In genomic region chr3:56079015-56079612, GRCm38 (mm10) we compare ENCODE assay signal across 9 mouse cellular contexts.
DNase-seq lines count a peak whose midpoint lies in the region; ATAC-seq and TF ChIP-seq lines count a peak whose summit lies in the region.
"Had no signal": no experiment of that assay in that cellular context is flagged by ENCODE, and none has a peak within 500 bp of the region (broad histone marks: within the 10 kb centered on the region; RNA-seq: fewer than 3 reads in every experiment).

No protein-coding gene starts in this region.

- no peak overlapping the region for H3K4me3 ChIP-seq in limb, embryonic 14.5 days (replicated peaks; ENCODE audit: low read length)
- H3K4me3 ChIP-seq in limb, embryonic 10.5 days = no peak overlapping the region
- no peak overlapping the region for H3K4me3 ChIP-seq in forebrain, embryonic 16.5 days (replicated peaks; ENCODE audit: low read length)

- no peaks in the 10 kb centered on the region for H3K4me1 ChIP-seq in limb, embryonic 14.5 days (ENCODE audit: control insufficient read depth, insufficient read depth, low read length)
- no peaks in the 10 kb centered on the region for H3K4me1 ChIP-seq in limb, embryonic 10.5 days
- H3K4me1 ChIP-seq in forebrain, embryonic 16.5 days (replicated peaks; ENCODE audit: control insufficient read depth, insufficient read depth, low read length) = no peaks in the 10 kb centered on the region

- H3K36me3 ChIP-seq in limb, embryonic 14.5 days (ENCODE audit: control insufficient read depth, insufficient read depth, low read length) = 0 out of 2 replicates have a peak, but pooled peaks cover 5% of the 10 kb centered on the region
- peaks cover 4% of the 10 kb centered on the region for H3K36me3 ChIP-seq in limb, embryonic 10.5 days
- H3K36me3 ChIP-seq in forebrain, embryonic 16.5 days (ENCODE audit: control insufficient read depth, insufficient read depth) = no peaks in the 10 kb centered on the region; the same call in 1 of the 2 replicates
- H3K36me3 ChIP-seq: G1E had no signal

- no peaks in the 10 kb centered on the region for H3K27me3 ChIP-seq in limb, embryonic 14.5 days (ENCODE audit: control insufficient read depth, insufficient read depth, low read length)
- H3K27me3 ChIP-seq in limb, embryonic 10.5 days (ENCODE audit: low read depth, poor library complexity, severe bottlenecking) = no peaks in the 10 kb centered on the region
- no peaks in the 10 kb centered on the region for H3K27me3 ChIP-seq in forebrain, embryonic 16.5 days (replicated peaks; ENCODE audit: control insufficient read depth, insufficient read depth, low read length)

- no peaks in the 10 kb centered on the region for H3K9me3 ChIP-seq in limb, embryonic 14.5 days (ENCODE audit: control insufficient read depth, low read length)
- H3K9me3 ChIP-seq in limb, embryonic 10.5 days (replicated peaks) = no peaks in the 10 kb centered on the region
- H3K9me3 ChIP-seq in forebrain, embryonic 16.5 days (ENCODE audit: control insufficient read depth, low read length) = no peaks in the 10 kb centered on the region
- H3K9me3 ChIP-seq: G1E had no signal

- H3K4me2 ChIP-seq in limb, embryonic 14.5 days (replicated peaks; ENCODE audit: low read depth, low read length, severe bottlenecking) = no peak overlapping the region
- H3K4me2 ChIP-seq in forebrain, embryonic 16.5 days (ENCODE audit: low read length) = no peak overlapping the region

- DNase-seq in heart, adult 18-20 months = peak; percentile 7 to 30
- no peak for DNase-seq in heart, postnatal 4 days
- peak; percentile 17 for DNase-seq in limb, embryonic 14.5 days (ENCODE audit: low spot score)
- DNase-seq in limb, embryonic 10.5 days (ENCODE audit: low spot score) = no peak
- DNase-seq in ZHBTc4 (ENCODE audit: low read depth, low spot score) = peak; percentile 6
- DNase-seq in spleen, postnatal 14 days (ENCODE audit: low spot score in 2 of 2) = no peak
- DNase-seq in gastrocnemius, postnatal 10 days = no peak

- TF ChIP-seq POLR2A in limb, embryonic 14.5 days (IDR thresholded peaks at IDR 0.05; ENCODE audit: borderline replicate concordance, extremely low read depth, insufficient read depth, insufficient read length) = no peak

- no peak for ATAC-seq in limb, embryonic 14.5 days (ENCODE audit: low FRiP score, low read depth)
- peak; percentile 74 for ATAC-seq in forebrain, embryonic 16.5 days

- H3K9ac ChIP-seq in limb, embryonic 14.5 days (ENCODE audit: low read depth, low read length, severe bottlenecking) = no peak overlapping the region
- H3K9ac ChIP-seq in forebrain, embryonic 16.5 days (replicated peaks; ENCODE audit: low read depth, low read length) = no peak overlapping the region

- H3K27ac ChIP-seq in limb, embryonic 14.5 days (replicated peaks; ENCODE audit: low read depth, low read length) = no peak overlapping the region
- H3K27ac ChIP-seq in limb, embryonic 10.5 days = no peak overlapping the region
- H3K27ac ChIP-seq in forebrain, embryonic 16.5 days (ENCODE audit: low read length) = no peak overlapping the region

- 85% methylated on average over 1 of the region's 1 CpGs for WGBS in limb, embryonic 14.5 days
- WGBS in limb, embryonic 10.5 days = 92% methylated on average over 1 of the region's 1 CpGs
- WGBS in forebrain, embryonic 16.5 days = 71% methylated on average over 1 of the region's 1 CpGs

Comparison
In these comparisons a context has a peak if more than half of its experiments do, and no peak if none do; other contexts are left out.
1. DNase-seq: peak in heart, adult 18-20 months (2 of 2), limb, embryonic 14.5 days (single experiment) and ZHBTc4 (single experiment); none in heart, postnatal 4 days (single experiment), limb, embryonic 10.5 days (single experiment), spleen, postnatal 14 days (0 of 2) and gastrocnemius, postnatal 10 days (single experiment).